Mouse (Mus musculus): Measurements from ENCODE around the gene Ccdc71. TPM values are rescaled to one million over a fixed set of nuclear protein-coding genes. Genes with fewer than 3 reads are reported as not detected.

Ccdc71 gene
- total and polyA plus RNA-seq, 3 experiments = 14.7 to 26.6 (median 22.5) TPM

DNA sequence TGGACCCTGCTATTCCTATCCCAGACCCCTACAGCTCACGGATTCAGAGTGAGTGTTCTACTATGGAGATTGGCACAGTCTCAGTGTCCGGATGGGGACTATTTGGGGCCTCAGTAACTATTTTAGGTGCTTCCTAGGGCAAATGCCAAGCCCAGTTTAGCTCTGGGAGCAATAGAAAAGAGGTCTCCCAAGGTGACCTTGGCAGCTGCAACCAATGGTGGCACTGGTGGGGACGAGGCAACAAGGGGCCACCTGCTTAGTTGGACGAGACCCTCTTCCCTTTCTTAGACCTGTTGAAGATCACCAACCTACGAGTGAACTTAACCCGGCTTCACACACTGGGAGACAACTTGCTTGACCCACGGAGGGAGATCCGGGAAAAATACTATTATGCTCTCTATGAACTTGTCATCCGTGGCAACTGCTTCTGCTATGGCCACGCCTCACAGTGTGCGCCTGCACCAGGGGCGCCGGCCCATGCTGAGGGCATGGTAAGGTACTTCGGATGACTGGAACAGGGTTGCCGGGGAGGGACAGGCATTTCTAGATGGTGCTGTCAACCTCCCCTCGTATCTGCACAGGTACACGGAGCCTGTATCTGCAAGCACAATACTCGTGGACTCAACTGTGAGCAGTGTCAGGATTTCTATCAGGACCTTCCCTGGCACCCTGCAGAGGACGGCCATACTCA is 21.3 kb downstream of the Ccdc71 start:
- H3K4me1 ChIP-seq (ENCODE audit: control insufficient read depth, insufficient read depth, low read length) = peaks cover 11% of the 10 kb centered on the region
- H3K79me2 ChIP-seq (replicated peaks; ENCODE audit: control insufficient read depth, insufficient read depth, low read length) = peaks cover 8% of the 10 kb centered on the region
- intact Hi-C loops (cut with DNase I) = no loop called here
- H3K36me3 ChIP-seq (ENCODE audit: control insufficient read depth, insufficient read depth, low read length) = no peaks in the 10 kb centered on the region
- H3K9ac ChIP-seq (ENCODE audit: low read depth, low read length) = peak overlapping the region; percentile 91
- peak; percentile 42 to 62 for DNase-seq
- peak overlapping the region; percentile 81 for H3K4me3 ChIP-seq
- 60% methylated on average over 19 of the region's 19 CpGs for WGBS
- peak overlapping the region; percentile 99 for H3K27ac ChIP-seq
- H3K27me3 ChIP-seq (ENCODE audit: control insufficient read depth, insufficient read depth, low read length) = no peaks in the 10 kb centered on the region
- 0 out of 2 replicates have a peak, but pooled peaks have one; percentile 49 for TF ChIP-seq POLR2A (IDR thresholded peaks at IDR 0.05; ENCODE audit: insufficient read depth, low read depth, low read length)
- TF ChIP-seq CTCF (IDR thresholded peaks at IDR 0.05) = no peak

DNA sequence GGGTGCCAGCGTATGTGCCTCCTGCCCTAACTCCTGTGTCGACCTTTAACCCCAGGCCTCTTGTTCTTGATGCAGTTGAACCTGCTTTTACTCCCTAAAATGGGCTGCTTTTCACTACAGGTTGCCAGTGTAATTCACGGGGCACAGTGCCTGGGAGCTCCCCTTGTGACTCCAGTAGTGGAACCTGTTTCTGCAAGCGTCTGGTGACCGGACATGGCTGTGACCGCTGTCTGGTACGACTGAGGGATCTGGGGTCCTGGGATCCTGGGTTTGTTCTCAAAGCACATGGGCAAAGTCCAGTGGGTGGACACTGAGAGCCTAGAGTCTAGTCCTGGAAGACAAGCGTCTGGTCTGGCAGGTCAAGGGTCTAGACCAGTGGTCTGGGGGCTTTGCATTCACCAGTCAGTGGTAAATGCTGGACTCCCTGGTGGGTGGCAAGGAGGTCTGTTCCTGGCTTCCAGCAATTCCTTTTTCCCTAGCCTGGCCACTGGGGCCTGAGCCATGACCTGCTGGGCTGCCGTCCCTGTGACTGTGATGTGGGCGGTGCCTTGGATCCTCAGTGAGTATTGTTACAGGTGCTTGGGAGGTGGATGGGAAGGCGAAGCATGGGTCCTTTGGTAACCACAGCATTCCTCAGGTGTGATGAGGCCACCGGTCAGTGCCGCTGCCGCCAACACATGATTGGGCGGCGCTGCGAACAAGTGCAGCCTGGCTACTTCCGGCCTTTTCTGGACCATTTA is 22.9 kb downstream of the Ccdc71 start:
- no peak overlapping the region for H3K9ac ChIP-seq (ENCODE audit: low read depth, low read length)
- peaks cover 8% of the 10 kb centered on the region for H3K79me2 ChIP-seq (replicated peaks; ENCODE audit: control insufficient read depth, insufficient read depth, low read length)
- no peaks in the 10 kb centered on the region for H3K36me3 ChIP-seq (ENCODE audit: control insufficient read depth, insufficient read depth, low read length)
- DNase-seq = no peak
- intact Hi-C loops (cut with DNase I) = no loop called here
- no peaks in the 10 kb centered on the region for H3K27me3 ChIP-seq (ENCODE audit: control insufficient read depth, insufficient read depth, low read length)
- peaks cover 11% of the 10 kb centered on the region for H3K4me1 ChIP-seq (ENCODE audit: control insufficient read depth, insufficient read depth, low read length)
- TF ChIP-seq EP300 (IDR thresholded peaks at IDR 0.05; ENCODE audit: insufficient read depth, low read depth, low read length) (no peak), POLR2A (IDR thresholded peaks at IDR 0.05; ENCODE audit: insufficient read depth, low read depth, low read length) (0 out of 2 replicates have a peak, but pooled peaks have one; percentile 27), CTCF (IDR thresholded peaks at IDR 0.05) (no peak)
- H3K27ac ChIP-seq = no peak overlapping the region; the same call in 1 of the 2 replicates
- WGBS = 86% methylated on average over 18 of the region's 18 CpGs
- peak overlapping the region; percentile 2; the same call in 1 of the 2 replicates for H3K4me3 ChIP-seq

DNA sequence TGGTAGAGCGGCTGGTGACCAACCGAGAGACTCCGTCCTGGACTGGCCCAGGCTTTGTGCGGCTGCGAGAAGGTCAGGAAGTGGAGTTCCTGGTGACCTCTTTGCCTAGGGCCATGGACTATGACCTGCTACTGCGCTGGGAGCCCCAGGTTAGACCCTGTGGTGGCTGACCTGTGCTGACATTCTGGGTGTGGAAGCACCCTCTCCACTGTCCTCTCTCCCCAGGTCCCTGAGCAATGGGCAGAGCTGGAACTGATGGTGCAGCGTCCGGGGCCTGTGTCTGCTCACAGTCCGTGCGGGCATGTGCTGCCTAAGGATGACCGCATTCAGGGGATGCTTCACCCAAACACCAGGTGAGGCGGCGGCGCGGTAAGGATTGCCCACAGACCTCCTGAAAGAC is 23.7 kb downstream of the Ccdc71 start:
- TF ChIP-seq EP300 (IDR thresholded peaks at IDR 0.05; ENCODE audit: insufficient read depth, low read depth, low read length) = no peak
- no peak for TF ChIP-seq POLR2A (IDR thresholded peaks at IDR 0.05; ENCODE audit: insufficient read depth, low read depth, low read length)
- no peak for TF ChIP-seq CTCF (IDR thresholded peaks at IDR 0.05)
- Histone ChIP-seq H3K27me3 (ENCODE audit: control insufficient read depth, insufficient read depth, low read length) (no peaks in the 10 kb centered on the region), H3K4me3 (no peak overlapping the region), H3K36me3 (ENCODE audit: control insufficient read depth, insufficient read depth, low read length) (no peaks in the 10 kb centered on the region), H3K79me2 (replicated peaks; ENCODE audit: control insufficient read depth, insufficient read depth, low read length) (peaks cover 8% of the 10 kb centered on the region), H3K27ac (no peak overlapping the region), H3K9ac (ENCODE audit: low read depth, low read length) (no peak overlapping the region), H3K4me1 (ENCODE audit: control insufficient read depth, insufficient read depth, low read length) (peaks cover 10% of the 10 kb centered on the region)
- no peak for DNase-seq
- 94% methylated on average over 15 of the region's 15 CpGs for WGBS
- intact Hi-C loops (cut with DNase I) = no loop called here

DNA sequence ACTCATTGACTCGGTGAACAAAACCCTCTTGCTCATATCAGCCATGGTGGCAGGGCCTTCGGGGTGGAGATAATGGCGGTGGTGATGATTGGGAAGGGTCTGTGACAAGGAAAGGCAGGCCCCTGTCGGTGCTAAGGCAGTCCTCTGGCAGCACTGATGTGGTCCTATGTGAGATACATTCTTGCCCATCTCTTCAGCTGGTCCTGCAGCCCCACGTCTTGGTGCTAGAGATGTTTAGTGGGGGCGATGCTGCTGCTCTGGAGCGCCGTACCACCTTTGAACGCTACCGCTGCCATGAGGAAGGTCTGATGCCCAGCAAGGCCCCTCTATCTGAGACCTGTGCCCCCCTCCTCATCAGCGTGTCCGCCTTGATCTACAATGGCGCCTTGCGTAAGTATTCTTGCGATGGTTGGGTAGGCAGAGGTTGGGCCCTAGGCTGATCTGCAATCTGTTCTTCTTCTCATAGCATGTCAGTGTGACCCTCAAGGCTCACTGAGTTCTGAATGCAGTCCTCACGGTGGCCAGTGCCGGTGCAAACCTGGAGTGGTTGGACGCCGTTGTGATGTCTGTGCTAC is 25.1 kb downstream of the Ccdc71 start:
- no peak overlapping the region for H3K9ac ChIP-seq (ENCODE audit: low read depth, low read length)
- intact Hi-C loops (cut with DNase I) = no loop called here
- no peaks in the 10 kb centered on the region for H3K27me3 ChIP-seq (ENCODE audit: control insufficient read depth, insufficient read depth, low read length)
- no peak overlapping the region for H3K27ac ChIP-seq
- H3K4me1 ChIP-seq (ENCODE audit: control insufficient read depth, insufficient read depth, low read length) = peaks cover 9% of the 10 kb centered on the region
- 94% methylated on average over 19 of the region's 19 CpGs for WGBS
- H3K79me2 ChIP-seq (replicated peaks; ENCODE audit: control insufficient read depth, insufficient read depth, low read length) = peaks cover 3% of the 10 kb centered on the region
- H3K4me3 ChIP-seq = no peak overlapping the region
- no peak for DNase-seq
- no peaks in the 10 kb centered on the region for H3K36me3 ChIP-seq (ENCODE audit: control insufficient read depth, insufficient read depth, low read length)
- TF ChIP-seq POLR2A (IDR thresholded peaks at IDR 0.05; ENCODE audit: insufficient read depth, low read depth, low read length) (no peak), EP300 (IDR thresholded peaks at IDR 0.05; ENCODE audit: insufficient read depth, low read depth, low read length) (no peak), CTCF (IDR thresholded peaks at IDR 0.05) (no peak)

DNA sequence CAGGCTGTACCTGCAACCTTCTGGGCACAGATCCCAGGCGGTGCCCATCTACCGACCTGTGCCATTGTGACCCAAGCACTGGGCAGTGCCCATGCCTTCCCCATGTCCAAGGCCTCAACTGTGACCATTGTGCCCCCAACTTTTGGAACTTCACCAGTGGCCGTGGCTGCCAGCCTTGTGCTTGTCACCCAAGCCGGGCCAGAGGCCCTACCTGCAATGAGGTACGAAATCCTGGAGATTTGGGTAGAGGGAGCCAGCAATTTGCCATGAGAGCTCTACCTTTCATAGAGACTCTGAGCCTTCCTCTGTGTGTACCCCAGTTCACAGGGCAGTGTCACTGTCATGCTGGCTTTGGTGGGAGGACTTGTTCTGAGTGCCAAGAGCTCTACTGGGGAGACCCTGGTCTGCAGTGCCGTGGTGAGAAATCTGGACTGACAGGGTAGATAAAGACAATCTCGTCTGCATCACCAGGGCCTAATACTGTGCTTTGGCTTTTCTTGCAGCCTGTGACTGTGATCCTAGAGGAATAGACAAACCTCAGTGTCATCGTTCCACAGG is 26.7 kb downstream of the Ccdc71 start:
- no peak for DNase-seq
- Histone ChIP-seq H3K27ac (no peak overlapping the region), H3K36me3 (ENCODE audit: control insufficient read depth, insufficient read depth, low read length) (peaks cover 2% of the 10 kb centered on the region; the same call in 1 of the 2 replicates), H3K9ac (ENCODE audit: low read depth, low read length) (no peak overlapping the region), H3K79me2 (replicated peaks; ENCODE audit: control insufficient read depth, insufficient read depth, low read length) (peaks cover 2% of the 10 kb centered on the region; the same call in 1 of the 2 replicates), H3K4me1 (ENCODE audit: control insufficient read depth, insufficient read depth, low read length) (peaks cover 5% of the 10 kb centered on the region), H3K4me3 (no peak overlapping the region), H3K27me3 (ENCODE audit: control insufficient read depth, insufficient read depth, low read length) (no peaks in the 10 kb centered on the region)
- intact Hi-C loops (cut with DNase I) = no loop called here
- TF ChIP-seq EP300 (IDR thresholded peaks at IDR 0.05; ENCODE audit: insufficient read depth, low read depth, low read length) (no peak), POLR2A (IDR thresholded peaks at IDR 0.05; ENCODE audit: insufficient read depth, low read depth, low read length) (no peak), CTCF (IDR thresholded peaks at IDR 0.05) (no peak)
- WGBS = 89% methylated on average over 8 of the region's 8 CpGs
